In genomic region chrX:6261469-6261868, GRCm38 (mm10) we compare ENCODE assay signal across 8 mouse cellular contexts. TPM values are rescaled to one million over a fixed set of nuclear protein-coding genes. Genes with fewer than 3 reads are reported as not detected.
DNase-seq lines count a peak whose midpoint lies in the region; ATAC-seq and TF ChIP-seq lines count a peak whose summit lies in the region.

No protein-coding gene starts in this region.

- peak; percentile 48 for DNase-seq in CH12.LX (ENCODE audit: extremely low read depth)
- peak; percentile 71 to 76 for DNase-seq in adrenal gland, postnatal 36 days
- DNase-seq in embryo, embryonic 9.5 days (ENCODE audit: extremely low spot score): peak; percentile 54
- peak; percentile 43 for DNase-seq in heart, adult 8-10 months (ENCODE audit: low spot score)
- DNase-seq in kidney, postnatal 36 days: peak; percentile 54 to 80
- peak; percentile 58 for DNase-seq in liver, postnatal 0 days
- peak; percentile 15 for DNase-seq in ovary, postnatal 10 days (ENCODE audit: low spot score)
- DNase-seq in thymus, postnatal 4 days: peak; percentile 60

- no peaks in the 10 kb centered on the region for H3K36me3 ChIP-seq in CH12.LX (replicated peaks in 1 of 2; ENCODE audit: control insufficient read depth in 1 of 2, insufficient read depth in 1 of 2, low read length in 1 of 2)
- no peaks in the 10 kb centered on the region for H3K36me3 ChIP-seq in liver, postnatal 0 days (replicated peaks; ENCODE audit: insufficient read depth, low read length)

- peak; percentile 60 to 73 for TF ChIP-seq CTCF in CH12.LX (conservative IDR thresholded peaks at IDR 0.05 in 1 of 2, IDR thresholded peaks at IDR 0.05 in 1 of 2; ENCODE audit: low read depth in 2 of 2, low read length in 2 of 2)
- peak; percentile 88 for TF ChIP-seq CTCF in liver, postnatal 0 days (IDR thresholded peaks at IDR 0.05; ENCODE audit: low read depth)

- WGBS in liver, postnatal 0 days (ENCODE audit: insufficient replicate concordance): 88% methylated on average over 1 of the region's 1 CpGs

- dilution Hi-C loops in CH12.LX (cut with MboI; ENCODE audit: extremely low pct_ligation_motif_present, extremely low pct_unique_long_range_greater_than_20kb, low sequenced_read_pairs): no loop called here

- H3K79me2 ChIP-seq in CH12.LX (replicated peaks; ENCODE audit: control insufficient read depth, extremely low read depth, insufficient read depth, poor library complexity, severe bottlenecking): no peaks in the 10 kb centered on the region

- no peak overlapping the region for H3K4me3 ChIP-seq in CH12.LX (replicated peaks in 1 of 3; ENCODE audit: low read depth in 2 of 3, low read length in 2 of 3, poor library complexity in 1 of 3)
- H3K4me3 ChIP-seq in liver, postnatal 0 days (ENCODE audit: low read depth, low read length): no peak overlapping the region

- no peak for TF ChIP-seq EP300 in CH12.LX (IDR thresholded peaks at IDR 0.05; ENCODE audit: low read length)
- TF ChIP-seq EP300 in liver, postnatal 0 days (IDR thresholded peaks at IDR 0.05; ENCODE audit: low read depth): no peak

- H3K27me3 ChIP-seq in CH12.LX (replicated peaks): no peaks in the 10 kb centered on the region
- no peaks in the 10 kb centered on the region for H3K27me3 ChIP-seq in liver, postnatal 0 days (ENCODE audit: insufficient read depth, low read length)

- peak; percentile 78 for TF ChIP-seq RAD21 in CH12.LX (IDR thresholded peaks at IDR 0.05; ENCODE audit: low read depth, low read length)

- no peaks in the 10 kb centered on the region for H3K4me1 ChIP-seq in CH12.LX (ENCODE audit: control insufficient read depth in 1 of 2, insufficient read depth in 2 of 2)
- H3K4me1 ChIP-seq in liver, postnatal 0 days (ENCODE audit: insufficient read depth): no peaks in the 10 kb centered on the region

- in situ Hi-C loops in CH12.LX (cut with MboI; ENCODE audit: low pct_ligation_motif_present, low pct_unique_long_range_greater_than_20kb, low sequenced_read_pairs): loop anchor here (25.0 kb wide), 1 partner anchor 226 kb away; no protein-coding TSS in a partner anchor

- no peaks in the 10 kb centered on the region for H3K9me3 ChIP-seq in CH12.LX (replicated peaks; ENCODE audit: low read length)
- no peaks in the 10 kb centered on the region for H3K9me3 ChIP-seq in liver, postnatal 0 days (ENCODE audit: low read length)

- no peak overlapping the region for H3K4me2 ChIP-seq in CH12.LX (ENCODE audit: insufficient read depth, low read depth, poor library complexity, severe bottlenecking)
- no peak overlapping the region for H3K4me2 ChIP-seq in liver, postnatal 0 days (ENCODE audit: low read depth, low read length)

- no peak overlapping the region for H3K9ac ChIP-seq in CH12.LX (ENCODE audit: insufficient read depth, low read depth)
- H3K9ac ChIP-seq in liver, postnatal 0 days (replicated peaks): no peak overlapping the region

- no peak for TF ChIP-seq POLR2A in CH12.LX (IDR thresholded peaks at IDR 0.05; ENCODE audit: low read depth, low read length)

- no peak overlapping the region for H3K27ac ChIP-seq in CH12.LX (ENCODE audit: insufficient read depth, low read depth)
- no peak overlapping the region for H3K27ac ChIP-seq in liver, postnatal 0 days (ENCODE audit: low read depth)

- no peak for ATAC-seq in liver, postnatal 0 days

TF ChIP-seq in CH12.LX, 34 proteins besides CTCF, POLR2A, EP300 and RAD21:
- TF ChIP-seq CHD1 (IDR thresholded peaks at IDR 0.05; ENCODE audit: low read depth, low read length) (no peak), SMC3 (IDR thresholded peaks at IDR 0.05; ENCODE audit: low read depth, low read length) (peak; percentile 71), ZMIZ1 (IDR thresholded peaks at IDR 0.05; ENCODE audit: low read depth, low read length) (no peak), ETS1 (conservative IDR thresholded peaks at IDR 0.05; ENCODE audit: low read depth, low read length) (no peak)

RNA-seq across cellular contexts. Expression of gene Bmp15, which starts 59.1 kb away (rescaled TPM):
- not detected in 2 replicates for total RNA-seq in CH12.LX (2012; rRNA removed)
- not detected in 2 replicates for total RNA-seq in CH12.LX (2014; rRNA removed)
- not detected in 2 replicates for polyA plus RNA-seq in CH12.LX (2012; ENCODE audit: insufficient read length, low read depth)
- under 1 TPM; 0.26 to 0.36 TPM for total RNA-seq in adrenal gland, postnatal 36 days (2021)
- not detected for total RNA-seq in heart, adult 8-10 months (2022)
- polyA plus RNA-seq in liver, postnatal 0 days (2015; fragmentation: Nextera tagmentation; extraction: Ambion mirVana): not detected in 2 replicates

Comparison
In these comparisons a context has a peak if more than half of its experiments do, and no peak if none do; other contexts are left out.
1. DNase-seq: peak in every context shown above with its lines; median percentile 74 in adrenal gland, postnatal 36 days; 67 in kidney, postnatal 36 days; 60 in thymus, postnatal 4 days; 58 in liver, postnatal 0 days; 54 in embryo, embryonic 9.5 days; 48 in CH12.LX; 43 in heart, adult 8-10 months; 15 in ovary, postnatal 10 days.